Mouse (Mus musculus) adrenal gland, postnatal 14 days (tissue): ENCODE results near the gene Gm5244. TPM values are rescaled to one million over a fixed set of nuclear protein-coding genes. Genes with fewer than 3 reads are reported as not detected.

Source experiments
- total RNA-seq: library from RNA; stranded (reverse); gene quantifications from 2 replicates; pipeline ENCODE4 v1.2.3, GENCODE M21; 2021

Gm5244 gene
- total RNA-seq, 1 experiment from 2014 or later: not detected

Other genes with a start within 250 kb of the Gm5244 start
- gene Gm4952, start 246.7 kb upstream of the Gm5244 start, total RNA-seq: 0.75 and 19.1 TPM in 2 replicates
- 0.34 and 8.6 TPM in 2 replicates for gene Glyat, start 213.4 kb upstream of the Gm5244 start, total RNA-seq
- not detected in 2 replicates for gene Olfr1442, start 176.2 kb upstream of the Gm5244 start, total RNA-seq
- gene Olfr1443, start 168.6 kb upstream of the Gm5244 start, total RNA-seq: not detected in 2 replicates
- gene Keg1, start 150.9 kb upstream of the Gm5244 start, total RNA-seq: 5.9 TPM in 1 of 2 replicates, not detected in the other
- gene Cntf, start 81.0 kb upstream of the Gm5244 start, total RNA-seq: 2.9 and 3.0 TPM in 2 replicates
- 87.0 and 88.4 TPM in 2 replicates for gene Zfp91, start 50.6 kb upstream of the Gm5244 start, total RNA-seq
- gene Lpxn, start 50.5 kb upstream of the Gm5244 start, total RNA-seq: 1.4 and 5.1 TPM in 2 replicates
- not detected in 2 replicates for gene Olfr1444, start 10.6 kb downstream of the Gm5244 start, total RNA-seq
- gene Olfr1445, start 37.2 kb downstream of the Gm5244 start, total RNA-seq: not detected in 2 replicates
- gene Olfr1446, start 46.8 kb downstream of the Gm5244 start, total RNA-seq: not detected in 2 replicates
- gene Olfr1447, start 57.1 kb downstream of the Gm5244 start, total RNA-seq: not detected in 2 replicates
- gene Olfr1448, start 77.7 kb downstream of the Gm5244 start, total RNA-seq: not detected in 2 replicates
- gene Olfr1449, start 84.2 kb downstream of the Gm5244 start, total RNA-seq: not detected in 2 replicates
- gene Olfr1450, start 103.6 kb downstream of the Gm5244 start, total RNA-seq: not detected in 2 replicates
- gene Olfr1451, start 148.3 kb downstream of the Gm5244 start, total RNA-seq: not detected in 2 replicates
- gene Olfr1453, start 181.6 kb downstream of the Gm5244 start, total RNA-seq: not detected in 2 replicates
- not detected in 2 replicates for gene Olfr1454, start 213.9 kb downstream of the Gm5244 start, total RNA-seq